Mouse (Mus musculus) cortical plate, adult 2 months (tissue): ENCODE results near the gene Slfn8.

Source experiments
- CTCF ChIP-seq: fragments of 200-500 bp; IDR thresholded peaks from 2 replicates; pipeline ENCODE4 v1.5.1; 2011; ENCODE audit warnings: mild to moderate bottlenecking, control low read depth, low read length; ENCODE audit not compliant: insufficient read depth; ENCODE audit errors: extremely low read depth
- POLR2A ChIP-seq: fragments of 200-500 bp; IDR thresholded peaks from 2 replicates; pipeline ENCODE4 v1.6.1; 2011; ENCODE audit warnings: mild to moderate bottlenecking, low read length, control low read depth; ENCODE audit not compliant: insufficient read depth; ENCODE audit errors: extremely low read depth

GRCm38 (mm10) chr11:83045642-83046041 is 25.0 kb upstream of the Slfn8 start:
- TF ChIP-seq CTCF (no peak), POLR2A (no peak)
